Mouse (Mus musculus) cerebellum, adult 11 months (tissue): Measurements from ENCODE around the gene Gm45015.
"Not testable (repeated sequence)": the region's sequence is repeated elsewhere in the genome, so short reads cannot be mapped to it uniquely, and the experiment has no call there.

ENCODE experiments used
- DNase-seq: peaks from one replicate; pipeline ENCODE4 v3.0.0; 2022

Gm45015 gene

GRCm38 (mm10) chrX:73336740-73337139 is at the start of gene Gm45015:
Gene Gm45015 (minus strand): TSS chrX:73336840.
- no peak for DNase-seq

GRCm38 (mm10) chrX:73384924-73385323 is 48.3 kb upstream of the Gm45015 start:
- DNase-seq = no peak

- DNase-seq = no peak
Measured at GRCm38 (mm10) chrX:73384419-73384818, 47.8 kb upstream of the Gm45015 start.

GRCm38 (mm10) chrX:73363291-73363690 is 26.7 kb upstream of the Gm45015 start:
- no peak for DNase-seq

GRCm38 (mm10) chrX:73356719-73357118 is 20.1 kb upstream of the Gm45015 start:
- DNase-seq = no peak

- DNase-seq = no peak
Measured at GRCm38 (mm10) chrX:73356163-73356562, 19.5 kb upstream of the Gm45015 start.

GRCm38 (mm10) chrX:73344346-73344745 is 7.7 kb upstream of the Gm45015 start:
- DNase-seq = no peak

- no peak for DNase-seq
Measured at GRCm38 (mm10) chrX:73343802-73344201, 7.2 kb upstream of the Gm45015 start.

- DNase-seq = peak; percentile 27
Measured at GRCm38 (mm10) chrX:73342941-73343735, 6.5 kb upstream of the Gm45015 start.

- DNase-seq = peak; percentile 64
Measured at GRCm38 (mm10) chrX:73342483-73342895, 5.8 kb upstream of the Gm45015 start, which contains the start of gene Zfp275. Gene Zfp275 (plus strand): TSS chrX:73342621.

GRCm38 (mm10) chrX:73342068-73342467 is 5.4 kb upstream of the Gm45015 start:
- DNase-seq = no peak

- DNase-seq = no peak
Measured at GRCm38 (mm10) chrX:73341473-73341872, 4.8 kb upstream of the Gm45015 start.

- no peak for DNase-seq
Measured at GRCm38 (mm10) chrX:73333548-73333947, 3.1 kb downstream of the Gm45015 start.

- DNase-seq = no peak
Measured at GRCm38 (mm10) chrX:73327215-73327614, 9.4 kb downstream of the Gm45015 start.

GRCm38 (mm10) chrX:73321029-73321428 is 15.6 kb downstream of the Gm45015 start:
- no peak for DNase-seq

GRCm38 (mm10) chrX:73312522-73312921 is 24.1 kb downstream of the Gm45015 start:
- peak; percentile 16 for DNase-seq

- not testable (repeated sequence) for DNase-seq
Measured at GRCm38 (mm10) chrX:73295745-73296144, 40.9 kb downstream of the Gm45015 start.

- not testable (repeated sequence) for DNase-seq
Measured at GRCm38 (mm10) chrX:73292876-73293275, 43.8 kb downstream of the Gm45015 start, which contains the start of the genes Xlr5a and Xlr5c. Gene Xlr5a (minus strand): TSS chrX:73292976. Gene Xlr5c (minus strand): TSS chrX:73292976.
